Mouse (Mus musculus) lung, embryonic 15.5 days (tissue): Measurements from ENCODE around the gene Plscr3. TPM values are rescaled to one million over a fixed set of nuclear protein-coding genes. Genes with fewer than 3 reads are reported as not detected.

ENCODE experiments used
- microRNA-seq: library from miRNA; unstranded; fragments of <30 nt; microRNA quantifications from one replicate; pipeline ENCODE4, GENCODE M21; 2016
- polyA plus RNA-seq: library from polyadenylated mRNA; unstranded; fragments of >200 nt; fragmentation: Nextera tagmentation; extraction: Ambion mirVana; gene quantifications from 2 replicates; pipeline ENCODE4 v1.2.1, GENCODE M21; 2015

The Plscr3 gene
- polyA plus RNA-seq, 1 experiment from 2014 or later: 119 TPM

Small RNA genes lying within 50 kb of the gene (microRNA-seq; reads per million reads assigned to microRNA genes)
- gene Mir6924: not detected

Other genes with a start within 250 kb of the Plscr3 start
- 8.4 and 10.1 TPM in 2 replicates for gene Atp1b2, start 240.4 kb upstream of the Plscr3 start, polyA plus RNA-seq
- not detected in 2 replicates for gene Shbg, start 228.5 kb upstream of the Plscr3 start, polyA plus RNA-seq
- gene Sat2, start 224.4 kb upstream of the Plscr3 start, polyA plus RNA-seq: 17.8 and 18.6 TPM in 2 replicates
- 26.7 and 27.8 TPM in 2 replicates for gene Fxr2, start 213.4 kb upstream of the Plscr3 start, polyA plus RNA-seq
- gene Sox15, start 191.1 kb upstream of the Plscr3 start, polyA plus RNA-seq: 0.24 and 0.25 TPM in 2 replicates
- gene Mpdu1, start 183.7 kb upstream of the Plscr3 start, polyA plus RNA-seq: 66.2 and 66.7 TPM in 2 replicates
- 11.5 and 11.8 TPM in 2 replicates for gene Cd68, start 180.2 kb upstream of the Plscr3 start, polyA plus RNA-seq
- gene Eif4a1, start 174.0 kb upstream of the Plscr3 start, polyA plus RNA-seq: 595 and 603 TPM in 2 replicates
- gene Senp3, start 164.3 kb upstream of the Plscr3 start, polyA plus RNA-seq: 72.5 and 81.1 TPM in 2 replicates
- gene Tnfsf13, start 160.6 kb upstream of the Plscr3 start, polyA plus RNA-seq: 1.0 and 1.1 TPM in 2 replicates
- gene Tnfsf12, start 150.5 kb upstream of the Plscr3 start, polyA plus RNA-seq: 8.3 and 8.9 TPM in 2 replicates
- 4.3 and 5.9 TPM in 2 replicates for gene Tnfsfm13, start 150.3 kb upstream of the Plscr3 start, polyA plus RNA-seq
- 26.7 and 31.6 TPM in 2 replicates for gene Polr2a, start 87.7 kb upstream of the Plscr3 start, polyA plus RNA-seq
- 0.19 and 0.26 TPM in 2 replicates for gene Slc35g3, start 84.4 kb upstream of the Plscr3 start, polyA plus RNA-seq
- gene Zbtb4, start 80.5 kb upstream of the Plscr3 start, polyA plus RNA-seq: 2.6 and 3.0 TPM in 2 replicates
- gene Chrnb1, start 50.4 kb upstream of the Plscr3 start, polyA plus RNA-seq: 15.7 and 15.8 TPM in 2 replicates
- 1.2 and 1.3 TPM in 2 replicates for gene Fgf11, start 44.5 kb upstream of the Plscr3 start, polyA plus RNA-seq
- 6.3 and 7.3 TPM in 2 replicates for gene Tmem102, start 40.8 kb upstream of the Plscr3 start, polyA plus RNA-seq
- gene Gm39566, start 31.1 kb upstream of the Plscr3 start, polyA plus RNA-seq: not detected in 2 replicates
- gene Spem2, start 27.9 kb upstream of the Plscr3 start, polyA plus RNA-seq: not detected in 2 replicates
- not detected in 2 replicates for gene Spem1, start 24.2 kb upstream of the Plscr3 start, polyA plus RNA-seq
- 5.5 and 6.5 TPM in 2 replicates for gene Nlgn2, start 8.6 kb upstream of the Plscr3 start, polyA plus RNA-seq
- gene Tmem256, start 7.9 kb upstream of the Plscr3 start, polyA plus RNA-seq: 434 and 473 TPM in 2 replicates
- 9.2 and 9.6 TPM in 2 replicates for gene Tnk1, start 12.4 kb downstream of the Plscr3 start, polyA plus RNA-seq
- gene Tmem95, start 31.6 kb downstream of the Plscr3 start, polyA plus RNA-seq: not detected in 2 replicates
- 8.1 and 8.6 TPM in 2 replicates for gene Kctd11, start 35.0 kb downstream of the Plscr3 start, polyA plus RNA-seq
- 1.4 and 5.0 TPM in 2 replicates for gene Acap1, start 49.2 kb downstream of the Plscr3 start, polyA plus RNA-seq
- 11.9 and 13.0 TPM in 2 replicates for gene 2810408A11Rik, start 54.6 kb downstream of the Plscr3 start, polyA plus RNA-seq
- gene Neurl4, start 54.7 kb downstream of the Plscr3 start, polyA plus RNA-seq: 7.1 and 8.0 TPM in 2 replicates
- 81.7 and 82.2 TPM in 2 replicates for gene Gps2, start 67.5 kb downstream of the Plscr3 start, polyA plus RNA-seq
- 1,673 and 1,693 TPM in 2 replicates for gene Eif5a, start 75.6 kb downstream of the Plscr3 start, polyA plus RNA-seq
- 2.8 and 3.0 TPM in 2 replicates for gene Ybx2, start 89.4 kb downstream of the Plscr3 start, polyA plus RNA-seq
- 18.0 and 20.6 TPM in 2 replicates for gene Slc2a4, start 101.8 kb downstream of the Plscr3 start, polyA plus RNA-seq
- 154 and 170 TPM in 2 replicates for gene Cldn7, start 118.4 kb downstream of the Plscr3 start, polyA plus RNA-seq
- gene Ctdnep1, start 134.8 kb downstream of the Plscr3 start, polyA plus RNA-seq: 22.3 and 25.4 TPM in 2 replicates
- 106 and 111 TPM in 2 replicates for gene Elp5, start 136.1 kb downstream of the Plscr3 start, polyA plus RNA-seq
- gene Gabarap, start 144.8 kb downstream of the Plscr3 start, polyA plus RNA-seq: 453 and 455 TPM in 2 replicates
- 75.0 and 78.2 TPM in 2 replicates for gene Phf23, start 149.4 kb downstream of the Plscr3 start, polyA plus RNA-seq
- 34.7 and 40.3 TPM in 2 replicates for gene Dvl2, start 154.2 kb downstream of the Plscr3 start, polyA plus RNA-seq
- 73.9 and 81.3 TPM in 2 replicates for gene Acadvl, start 169.0 kb downstream of the Plscr3 start, polyA plus RNA-seq
- 5.6 and 5.9 TPM in 2 replicates for gene Dlg4, start 170.6 kb downstream of the Plscr3 start, polyA plus RNA-seq
- gene Asgr1, start 207.7 kb downstream of the Plscr3 start, polyA plus RNA-seq: 0.23 and 0.29 TPM in 2 replicates
- 0.19 and 0.47 TPM in 2 replicates for gene Asgr2, start 246.3 kb downstream of the Plscr3 start, polyA plus RNA-seq